Mouse (Mus musculus) liver, adult 10 weeks (tissue): ENCODE data around the gene Zar1l. TPM values are rescaled to one million over a fixed set of nuclear protein-coding genes. Genes with fewer than 3 reads are reported as not detected.

ENCODE experiments used
- polyA plus RNA-seq: library from polyadenylated mRNA; stranded (reverse); fragments of 350-450 nt; fragmentation: Illumina TruSeq; extraction: RNeasy Lipid Tissue Mini Kit (QIAGEN cat#74804); gene quantifications from one replicate; pipeline ENCODE4 v1.2.3, GENCODE M21; 2014; ENCODE audit warnings: low read depth, low replicate concordance

Zar1l gene
- not detected for polyA plus RNA-seq

GRCm38 (mm10) chr5:150518064-150518463, at the start of gene Zar1l:
Gene Zar1l, minus strand, starts transcription at chr5:150518164.

GRCm38 (mm10) chr5:150521937-150522866, 4.2 kb upstream of the Zar1l start, which contains the start of gene Brca2:
Gene Brca2, plus strand, starts transcription at chr5:150522630.

Other genes with a start within 250 kb of the Zar1l start
- 0.79 TPM for gene Brca2, start 4.5 kb upstream of the Zar1l start, polyA plus RNA-seq
- gene N4bp2l1, start 79.0 kb upstream of the Zar1l start, polyA plus RNA-seq: 94.8 TPM
- gene N4bp2l2, start 148.0 kb upstream of the Zar1l start, polyA plus RNA-seq: 64.5 TPM
- gene Pds5b, start 155.6 kb upstream of the Zar1l start, polyA plus RNA-seq: 12.0 TPM